Mouse (Mus musculus) limb, embryonic 14.5 days (tissue): ENCODE results near the gene Iqcn. TPM values are rescaled to one million over a fixed set of nuclear protein-coding genes. Genes with fewer than 3 reads are reported as not detected.
A peak's percentile ranks its signal among the peaks of the same experiment; 100 is the strongest.

ENCODE experiments used
- ATAC-seq: fragments of 200-750 bp; cut with Nextera tagmentation; 2 replicates; pipeline ENCODE4 v1.8.0; 2017; ENCODE audit warnings: low read depth, moderate number of reproducible peaks, moderate TSS enrichment; ENCODE audit not compliant: low FRiP score
- DNase-seq: peaks from one replicate; pipeline ENCODE4 v3.0.0-alpha.2; 2015; ENCODE audit warnings: low spot score
- H3K27ac ChIP-seq: fragments of 300-500 bp; sonication (generic); replicated peaks from 2 replicates; pipeline ENCODE4 v1.5.1; 2014; ENCODE audit warnings: low read depth, mild to moderate bottlenecking, low read length, moderate library complexity, mixed read lengths
- H3K27me3 ChIP-seq: fragments of 300-500 bp; sonication (generic); 2 replicates; pipeline ENCODE4 v1.6.1; 2014; ENCODE audit warnings: low read length, mixed read lengths; ENCODE audit not compliant: control insufficient read depth, insufficient read depth
- H3K36me3 ChIP-seq: fragments of 300-500 bp; sonication (generic); 2 replicates; pipeline ENCODE4 v1.6.1; 2014; ENCODE audit warnings: mild to moderate bottlenecking, low read length, moderate library complexity, mixed read lengths; ENCODE audit not compliant: control insufficient read depth, insufficient read depth
- H3K4me1 ChIP-seq: fragments of 300-500 bp; sonication (generic); 2 replicates; pipeline ENCODE4 v1.6.1; 2014; ENCODE audit warnings: antibody characterized with exemption, low read length, mixed read lengths; ENCODE audit not compliant: control insufficient read depth, insufficient read depth
- H3K4me2 ChIP-seq: fragments of 300-500 bp; sonication (generic); replicated peaks from 2 replicates; pipeline ENCODE4 v1.6.1; 2014; ENCODE audit warnings: low read depth, mild to moderate bottlenecking, low read length, moderate library complexity; ENCODE audit not compliant: severe bottlenecking
- H3K4me3 ChIP-seq: fragments of 300-500 bp; sonication (generic); replicated peaks from 2 replicates; pipeline ENCODE4 v1.5.1; 2014; ENCODE audit warnings: low read length
- H3K9ac ChIP-seq: fragments of 300-500 bp; sonication (generic); 2 replicates; pipeline ENCODE4 v1.6.1; 2014; ENCODE audit warnings: mild to moderate bottlenecking, low read depth, low read length, moderate library complexity; ENCODE audit not compliant: severe bottlenecking
- H3K9me3 ChIP-seq: fragments of 300-500 bp; sonication (generic); 2 replicates; pipeline ENCODE4 v1.6.1; 2016; ENCODE audit warnings: low read length; ENCODE audit not compliant: control insufficient read depth
- POLR2A ChIP-seq: fragments of 200-500 bp; IDR thresholded peaks from 2 replicates; pipeline ENCODE4 v1.8.0; 2012; ENCODE audit warnings: inconsistent platforms, mild to moderate bottlenecking, moderate library complexity, borderline replicate concordance; ENCODE audit not compliant: insufficient read depth, insufficient read length; ENCODE audit errors: extremely low read depth
- WGBS: fragments of 180-500 bp; shearing (Covaris S2); extraction: QIAGEN DNeasy Blood & Tissue Kit; methylation state at CpG from one replicate; pipeline ENCODE4 v1.1.7; 2014; 5-methylcytosine and 5-hydroxymethylcytosine counted together
- polyA plus RNA-seq, 2 experiments: library from polyadenylated mRNA; depleted of rRNA in 1 of 2; stranded (reverse) in 1 of 2; unstranded in 1 of 2; fragments of >200 nt; fragmentation: Nextera tagmentation in 1 of 2; extraction: Ambion mirVana in 1 of 2; gene quantifications; 2 replicates each; pipeline versions ENCODE4 v1.2.1 to v1.2.3; 2012 to 2014

Gene Iqcn
- polyA plus RNA-seq, 2 experiments = 0.04 to 0.10 TPM

GRCm38 (mm10) chr8:70743656-70744590, 40.7 kb downstream of the Iqcn start:
- Histone ChIP-seq H3K4me3 (peak overlapping the region; percentile 23), H3K4me1 (peaks cover 2% of the 10 kb centered on the region; the same call in 1 of the 2 replicates), H3K9ac (peak overlapping the region; percentile 48; the same call in 1 of the 2 replicates), H3K9me3 (no peaks in the 10 kb centered on the region), H3K27ac (no peak overlapping the region), H3K36me3 (no peaks in the 10 kb centered on the region), H3K4me2 (peak overlapping the region; percentile 44), H3K27me3 (peaks cover 62% of the 10 kb centered on the region)
- 6% methylated on average over 48 of the region's 48 CpGs for WGBS
- TF ChIP-seq POLR2A = no peak
- DNase-seq = peak; percentile 20
- 0 out of 2 replicates have a peak, but pooled peaks have one; percentile 30 for ATAC-seq

DNA sequence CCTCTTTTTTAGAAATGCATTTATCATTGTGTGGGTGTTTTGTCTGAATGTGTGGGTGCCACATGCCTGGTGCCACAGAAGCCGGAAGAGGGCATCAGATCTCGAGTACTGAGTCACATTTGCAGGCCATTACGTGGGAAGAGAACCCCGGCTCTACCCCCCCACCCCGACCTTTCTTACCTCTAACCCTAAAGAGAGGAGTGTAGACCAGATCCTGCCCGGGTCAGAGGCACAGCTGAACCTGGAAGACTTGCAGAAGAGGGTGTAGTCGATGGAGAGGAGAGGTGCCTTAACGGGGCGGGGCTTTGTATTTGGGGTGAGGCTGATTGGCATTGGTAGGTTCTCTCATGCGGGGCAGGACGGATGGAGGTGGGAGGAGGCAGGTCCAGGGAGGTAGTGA, 41.5 kb downstream of the Iqcn start:
- no peak overlapping the region for H3K4me2 ChIP-seq
- no peaks in the 10 kb centered on the region for H3K36me3 ChIP-seq
- H3K9ac ChIP-seq = no peak overlapping the region
- H3K4me1 ChIP-seq = peaks cover 2% of the 10 kb centered on the region; the same call in 1 of the 2 replicates
- no peak for ATAC-seq
- peaks cover 62% of the 10 kb centered on the region for H3K27me3 ChIP-seq
- H3K4me3 ChIP-seq = no peak overlapping the region
- TF ChIP-seq POLR2A = no peak
- H3K9me3 ChIP-seq = no peaks in the 10 kb centered on the region
- no peak overlapping the region for H3K27ac ChIP-seq
- no peak for DNase-seq
- WGBS = 51% methylated on average over 11 of the region's 11 CpGs

- Histone ChIP-seq H3K36me3 (no peaks in the 10 kb centered on the region), H3K9me3 (no peaks in the 10 kb centered on the region), H3K4me2 (no peak overlapping the region), H3K4me3 (no peak overlapping the region), H3K27me3 (peaks cover 62% of the 10 kb centered on the region), H3K4me1 (peaks cover 2% of the 10 kb centered on the region; the same call in 1 of the 2 replicates), H3K27ac (no peak overlapping the region), H3K9ac (no peak overlapping the region)
- 59% methylated on average over 19 of the region's 19 CpGs for whole genome bisulfite sequencing
- no peak for DNase-seq
- ATAC-seq = no peak
- no peak for TF ChIP-seq POLR2A
Observed at GRCm38 (mm10) chr8:70745691-70746220, 42.5 kb downstream of the Iqcn start.

DNA sequence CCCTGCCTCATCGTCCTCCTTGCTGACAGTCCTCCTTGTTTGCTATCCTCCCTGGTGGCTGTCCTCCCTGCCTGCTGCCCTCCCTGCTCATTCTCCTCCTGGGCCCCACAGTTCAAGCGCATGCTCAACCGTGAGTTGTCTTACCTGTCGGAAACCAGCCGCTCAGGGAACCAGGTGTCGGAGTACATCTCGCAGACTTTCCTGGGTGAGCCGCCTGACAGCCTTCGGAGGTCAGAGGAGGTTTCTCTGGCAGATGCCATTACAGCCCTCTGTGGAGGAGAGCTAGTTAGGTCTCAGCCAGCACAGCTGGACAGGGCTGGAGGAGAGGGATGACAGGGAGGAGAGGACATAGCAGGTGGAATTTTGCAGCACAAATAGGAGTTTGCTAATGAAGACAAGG, 43.4 kb downstream of the Iqcn start:
- WGBS = 61% methylated on average over 9 of the region's 9 CpGs
- Histone ChIP-seq H3K36me3 (no peaks in the 10 kb centered on the region), H3K4me1 (peaks cover 2% of the 10 kb centered on the region; the same call in 1 of the 2 replicates), H3K9ac (no peak overlapping the region), H3K27ac (no peak overlapping the region), H3K4me2 (no peak overlapping the region), H3K9me3 (no peaks in the 10 kb centered on the region), H3K4me3 (no peak overlapping the region), H3K27me3 (peaks cover 60% of the 10 kb centered on the region)
- no peak for TF ChIP-seq POLR2A
- ATAC-seq (no peak), DNase-seq (no peak)

- Histone ChIP-seq H3K27me3 (peaks cover 53% of the 10 kb centered on the region), H3K9ac (no peak overlapping the region)
Observed at GRCm38 (mm10) chr8:70747211-70747890, 44.1 kb downstream of the Iqcn start.

More at GRCm38 (mm10) chr8:70747211-70747890, 44.1 kb downstream of the Iqcn start:
- Histone ChIP-seq H3K36me3 (no peaks in the 10 kb centered on the region), H3K27ac (no peak overlapping the region), H3K4me2 (no peak overlapping the region), H3K9me3 (no peaks in the 10 kb centered on the region), H3K4me3 (no peak overlapping the region), H3K4me1 (peaks cover 5% of the 10 kb centered on the region; the same call in 1 of the 2 replicates)
- WGBS = 86% methylated on average over 18 of the region's 18 CpGs
- ATAC-seq = no peak
- no peak for DNase-seq
- no peak for TF ChIP-seq POLR2A
